Mouse (Mus musculus) embryonic facial prominence, embryonic 13.5 days (tissue): Measurements from ENCODE around the gene Rbfox1. TPM values are rescaled to one million over a fixed set of nuclear protein-coding genes. Genes with fewer than 3 reads are reported as not detected.

Source experiments
- ATAC-seq: fragments of 200-750 bp; cut with Nextera tagmentation; 2 replicates; pipeline ENCODE4 v1.8.0; 2017; ENCODE audit warnings: low read depth; ENCODE audit not compliant: insufficient number of reproducible peaks, insufficient read depth, low FRiP score, low TSS enrichment
- H3K27ac ChIP-seq: fragments of 300-500 bp; sonication (generic); 2 replicates; pipeline ENCODE4 v1.5.1; 2015; ENCODE audit warnings: moderate library complexity, mild to moderate bottlenecking, inconsistent platforms
- H3K27me3 ChIP-seq: fragments of 300-500 bp; sonication (generic); 2 replicates; pipeline ENCODE4 v1.6.1; 2015; ENCODE audit warnings: mild to moderate bottlenecking, inconsistent platforms
- H3K36me3 ChIP-seq: fragments of 300-500 bp; sonication (generic); 2 replicates; pipeline ENCODE4 v1.6.1; 2015; ENCODE audit warnings: mild to moderate bottlenecking, inconsistent platforms
- H3K4me1 ChIP-seq: fragments of 300-500 bp; sonication (generic); 2 replicates; pipeline ENCODE4 v1.6.1; 2015; ENCODE audit warnings: inconsistent platforms
- H3K4me2 ChIP-seq: fragments of 300-500 bp; sonication (generic); 2 replicates; pipeline ENCODE4 v1.6.1; 2015; ENCODE audit warnings: moderate library complexity, mild to moderate bottlenecking, inconsistent platforms
- H3K4me3 ChIP-seq: fragments of 300-500 bp; sonication (generic); 2 replicates; pipeline ENCODE4 v1.5.1; 2015; ENCODE audit warnings: mild to moderate bottlenecking, inconsistent platforms
- H3K9ac ChIP-seq: fragments of 300-500 bp; sonication (generic); 2 replicates; pipeline ENCODE4 v1.6.1; 2015; ENCODE audit warnings: mild to moderate bottlenecking, inconsistent platforms
- H3K9me3 ChIP-seq: fragments of 300-500 bp; sonication (generic); 2 replicates; pipeline ENCODE4 v1.6.1; 2016; ENCODE audit warnings: inconsistent platforms
- WGBS: fragments of 180-500 bp; shearing (Covaris S2); methylation state at CpG from one replicate; pipeline ENCODE4 v1.1.7; 2015; ENCODE audit warnings: mixed read lengths; 5-methylcytosine and 5-hydroxymethylcytosine counted together
- polyA plus RNA-seq: library from polyadenylated mRNA; unstranded; fragments of >200 nt; fragmentation: Nextera tagmentation; extraction: Ambion mirVana; gene quantifications from 2 replicates; pipeline ENCODE4 v1.2.1, GENCODE M21; 2015

Gene Rbfox1
- polyA plus RNA-seq, 1 experiment from 2014 or later, result 3.9 TPM

- Histone ChIP-seq H3K4me1 (no peaks in the 10 kb centered on the region), H3K4me2 (no peak overlapping the region), H3K9me3 (no peaks in the 10 kb centered on the region), H3K9ac (no peak overlapping the region), H3K27ac (no peak overlapping the region), H3K27me3 (no peaks in the 10 kb centered on the region), H3K36me3 (no peaks in the 10 kb centered on the region), H3K4me3 (no peak overlapping the region)
- no peak for ATAC-seq
These were observed 948.3 kb downstream of the Rbfox1 start for GRCm38 (mm10) chr16:6833486-6833885.

DNA sequence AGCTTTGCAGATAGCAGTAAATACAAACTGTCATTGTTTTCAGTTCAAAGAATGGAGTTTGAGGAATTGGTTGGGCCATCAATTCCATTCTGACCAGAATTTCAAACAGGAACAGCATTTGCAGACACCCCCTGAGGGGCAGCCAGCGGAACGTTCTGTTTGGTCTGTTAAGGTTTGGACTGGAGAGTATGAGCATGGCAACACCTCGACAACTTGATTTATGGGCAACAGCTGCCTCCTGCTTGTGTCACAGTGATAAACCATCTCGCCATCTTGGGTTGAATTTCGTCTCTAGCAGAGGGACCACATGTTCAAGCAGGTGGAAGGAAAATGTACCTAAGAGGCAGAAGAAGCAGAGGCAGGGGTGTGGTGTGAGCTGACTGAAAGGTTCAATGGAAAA is 949.9 kb downstream of the Rbfox1 start:
- H3K27ac ChIP-seq, result no peak overlapping the region
- H3K4me1 ChIP-seq, result no peaks in the 10 kb centered on the region
- no peak overlapping the region for H3K9ac ChIP-seq
- ATAC-seq, result no peak
- no peaks in the 10 kb centered on the region for H3K9me3 ChIP-seq
- no peaks in the 10 kb centered on the region for H3K36me3 ChIP-seq
- H3K27me3 ChIP-seq, result no peaks in the 10 kb centered on the region
- H3K4me3 ChIP-seq, result no peak overlapping the region
- H3K4me2 ChIP-seq, result no peak overlapping the region
- WGBS, result 60% methylated on average over 5 of the region's 5 CpGs

DNA sequence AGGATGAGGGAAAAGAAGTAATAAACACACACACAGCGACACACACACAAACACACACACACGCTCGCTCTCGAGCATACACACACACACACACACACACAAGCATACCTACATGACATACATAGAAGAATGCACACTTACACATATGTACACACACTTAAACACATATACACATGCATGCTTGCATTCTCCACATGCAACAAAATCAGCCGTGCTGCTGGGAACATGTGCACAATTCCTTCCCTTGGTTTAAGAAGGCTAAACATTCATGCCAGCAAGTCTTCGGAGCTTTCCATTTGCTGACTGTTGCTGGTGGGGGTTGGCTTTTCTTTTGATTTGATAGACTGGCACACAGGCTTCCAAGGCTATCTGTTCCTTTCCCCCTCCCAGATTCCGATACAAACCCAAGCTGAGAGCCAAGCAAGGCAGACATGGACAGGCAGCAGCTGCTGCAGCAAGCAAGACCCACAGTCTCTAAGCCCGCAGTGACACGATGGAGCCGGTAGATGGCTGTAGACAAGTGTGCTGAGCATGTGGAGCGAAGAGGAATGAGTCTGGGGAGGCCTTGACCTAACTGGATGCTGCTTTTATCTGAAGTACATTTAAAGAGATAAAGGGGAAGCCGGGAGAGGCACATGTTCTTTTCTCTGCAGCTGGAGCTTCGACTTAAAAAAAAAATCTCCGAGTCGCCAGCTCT is 954.3 kb downstream of the Rbfox1 start:
- 38% methylated on average over 15 of the region's 15 CpGs for WGBS
- ATAC-seq, result no peak
- no peak overlapping the region for H3K27ac ChIP-seq
- H3K4me2 ChIP-seq, result no peak overlapping the region
- no peaks in the 10 kb centered on the region for H3K27me3 ChIP-seq
- no peak overlapping the region for H3K9ac ChIP-seq
- no peak overlapping the region for H3K4me3 ChIP-seq
- H3K9me3 ChIP-seq, result no peaks in the 10 kb centered on the region
- no peaks in the 10 kb centered on the region for H3K4me1 ChIP-seq
- H3K36me3 ChIP-seq, result no peaks in the 10 kb centered on the region

GRCm38 (mm10) chr16:6840007-6840406 is 954.9 kb downstream of the Rbfox1 start:
- H3K9me3 ChIP-seq, result no peaks in the 10 kb centered on the region
- H3K27ac ChIP-seq, result no peak overlapping the region
- H3K4me1 ChIP-seq, result no peaks in the 10 kb centered on the region
- no peaks in the 10 kb centered on the region for H3K27me3 ChIP-seq
- H3K36me3 ChIP-seq, result no peaks in the 10 kb centered on the region
- no peak for ATAC-seq
- no peak overlapping the region for H3K4me2 ChIP-seq
- no peak overlapping the region for H3K9ac ChIP-seq
- no peak overlapping the region for H3K4me3 ChIP-seq
- WGBS, result 72% methylated on average over 3 of the region's 3 CpGs

GRCm38 (mm10) chr16:6840461-6840860 is 955.3 kb downstream of the Rbfox1 start:
- WGBS, result 56% methylated on average over 7 of the region's 7 CpGs
- no peak overlapping the region for H3K27ac ChIP-seq
- no peaks in the 10 kb centered on the region for H3K9me3 ChIP-seq
- no peaks in the 10 kb centered on the region for H3K27me3 ChIP-seq
- no peak overlapping the region for H3K4me2 ChIP-seq
- no peak overlapping the region for H3K4me3 ChIP-seq
- H3K36me3 ChIP-seq, result no peaks in the 10 kb centered on the region
- no peaks in the 10 kb centered on the region for H3K4me1 ChIP-seq
- no peak for ATAC-seq
- no peak overlapping the region for H3K9ac ChIP-seq

GRCm38 (mm10) chr16:6842066-6842785 is 957.1 kb downstream of the Rbfox1 start:
- Histone ChIP-seq H3K9me3 (no peaks in the 10 kb centered on the region), H3K4me3 (no peak overlapping the region), H3K4me1 (no peaks in the 10 kb centered on the region), H3K27me3 (no peaks in the 10 kb centered on the region), H3K36me3 (no peaks in the 10 kb centered on the region), H3K27ac (no peak overlapping the region), H3K9ac (no peak overlapping the region), H3K4me2 (no peak overlapping the region)
- WGBS, result 28% methylated on average over 8 of the region's 8 CpGs
- ATAC-seq, result no peak

- Histone ChIP-seq H3K4me2 (no peak overlapping the region), H3K9ac (no peak overlapping the region), H3K4me3 (no peak overlapping the region), H3K9me3 (no peaks in the 10 kb centered on the region), H3K27me3 (no peaks in the 10 kb centered on the region), H3K27ac (no peak overlapping the region), H3K36me3 (no peaks in the 10 kb centered on the region), H3K4me1 (no peaks in the 10 kb centered on the region)
- no peak for ATAC-seq
- 24% methylated on average over 4 of the region's 4 CpGs for WGBS
These were observed 959.5 kb downstream of the Rbfox1 start for GRCm38 (mm10) chr16:6844659-6845058.

GRCm38 (mm10) chr16:6851393-6851792 is 966.2 kb downstream of the Rbfox1 start:
- ATAC-seq, result no peak
- Histone ChIP-seq H3K36me3 (no peaks in the 10 kb centered on the region), H3K4me2 (no peak overlapping the region), H3K9ac (no peak overlapping the region), H3K27ac (no peak overlapping the region), H3K27me3 (no peaks in the 10 kb centered on the region), H3K4me1 (no peaks in the 10 kb centered on the region), H3K9me3 (no peaks in the 10 kb centered on the region), H3K4me3 (no peak overlapping the region)
- 70% methylated on average over 9 of the region's 9 CpGs for WGBS

- H3K9ac ChIP-seq, result no peak overlapping the region
- WGBS, result 75% methylated on average over 2 of the region's 2 CpGs
- H3K4me3 ChIP-seq, result no peak overlapping the region
- no peak for ATAC-seq
- no peak overlapping the region for H3K27ac ChIP-seq
- no peaks in the 10 kb centered on the region for H3K9me3 ChIP-seq
- H3K4me2 ChIP-seq, result no peak overlapping the region
- no peaks in the 10 kb centered on the region for H3K36me3 ChIP-seq
- H3K4me1 ChIP-seq, result no peaks in the 10 kb centered on the region
- H3K27me3 ChIP-seq, result no peaks in the 10 kb centered on the region
These were observed 968.6 kb downstream of the Rbfox1 start for GRCm38 (mm10) chr16:6853796-6854195.

DNA sequence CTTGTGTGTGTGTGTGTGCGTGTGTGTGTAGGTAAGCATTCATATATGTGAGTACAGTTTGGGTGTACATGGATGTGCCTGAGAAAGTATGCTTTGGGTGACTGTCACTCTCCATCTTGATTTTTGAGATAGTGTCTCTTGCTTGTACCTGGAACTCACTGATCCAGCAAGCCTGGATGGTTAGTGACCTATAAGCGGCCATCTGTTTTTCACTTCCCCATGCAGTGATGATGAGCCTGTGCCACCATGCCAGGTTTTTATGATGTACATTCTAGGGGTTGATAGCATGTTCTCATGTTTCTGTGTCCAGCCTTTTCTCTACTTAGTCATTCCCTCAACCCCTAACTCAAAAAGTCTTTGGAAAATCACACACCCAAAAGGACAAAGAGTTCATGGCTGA is 976.5 kb downstream of the Rbfox1 start:
- H3K4me2 ChIP-seq, result no peak overlapping the region
- H3K36me3 ChIP-seq, result no peaks in the 10 kb centered on the region
- H3K9ac ChIP-seq, result no peak overlapping the region
- H3K4me1 ChIP-seq, result no peaks in the 10 kb centered on the region
- no peaks in the 10 kb centered on the region for H3K9me3 ChIP-seq
- 87% methylated on average over 2 of the region's 2 CpGs for WGBS
- no peak for ATAC-seq
- no peak overlapping the region for H3K4me3 ChIP-seq
- H3K27ac ChIP-seq, result no peak overlapping the region
- no peaks in the 10 kb centered on the region for H3K27me3 ChIP-seq

- no peaks in the 10 kb centered on the region for H3K9me3 ChIP-seq
- no peaks in the 10 kb centered on the region for H3K4me1 ChIP-seq
- no peaks in the 10 kb centered on the region for H3K27me3 ChIP-seq
- ATAC-seq, result no peak
- H3K4me2 ChIP-seq, result no peak overlapping the region
- no peaks in the 10 kb centered on the region for H3K36me3 ChIP-seq
- H3K27ac ChIP-seq, result no peak overlapping the region
- no peak overlapping the region for H3K4me3 ChIP-seq
- no peak overlapping the region for H3K9ac ChIP-seq
- 44% methylated on average over 12 of the region's 12 CpGs for WGBS
These were observed 997.7 kb downstream of the Rbfox1 start for GRCm38 (mm10) chr16:6882683-6883430.

- Histone ChIP-seq H3K27me3 (no peaks in the 10 kb centered on the region), H3K4me3 (no peak overlapping the region), H3K4me2 (no peak overlapping the region), H3K4me1 (no peaks in the 10 kb centered on the region), H3K27ac (no peak overlapping the region), H3K9ac (no peak overlapping the region), H3K36me3 (no peaks in the 10 kb centered on the region), H3K9me3 (no peaks in the 10 kb centered on the region)
- no peak for ATAC-seq
- 67% methylated on average over 1 of the region's 1 CpGs for WGBS
These were observed 998.6 kb downstream of the Rbfox1 start for GRCm38 (mm10) chr16:6883798-6884197.
